Mouse (Mus musculus) stomach, postnatal 0 days (tissue): Measurements from ENCODE around the gene Ugt2b5. TPM values are rescaled to one million over a fixed set of nuclear protein-coding genes. Genes with fewer than 3 reads are reported as not detected.
"Not testable (repeated sequence)": the region's sequence is repeated elsewhere in the genome, so short reads cannot be mapped to it uniquely, and the experiment has no call there.

Source experiments
- ATAC-seq: fragments of 200-750 bp; cut with Nextera tagmentation; 2 replicates; pipeline ENCODE4 v1.8.0; 2017; ENCODE audit not compliant: low FRiP score, low TSS enrichment
- DNase-seq: peaks from one replicate; pipeline ENCODE4 v3.0.0-alpha.2; 2016; ENCODE audit warnings: low spot score
- H3K27ac ChIP-seq: fragments of 300-500 bp; sonication (generic); replicated peaks from 2 replicates; pipeline ENCODE4 v1.5.1; 2014; ENCODE audit warnings: mild to moderate bottlenecking, control low read depth
- H3K27me3 ChIP-seq: fragments of 300-500 bp; sonication (generic); 2 replicates; pipeline ENCODE4 v1.6.1; 2014; ENCODE audit warnings: low read length; ENCODE audit not compliant: control insufficient read depth, insufficient read depth
- H3K36me3 ChIP-seq: fragments of 300-500 bp; sonication (generic); 2 replicates; pipeline ENCODE4 v1.6.1; 2014; ENCODE audit warnings: low read length, mixed read lengths; ENCODE audit not compliant: control insufficient read depth, insufficient read depth
- H3K4me1 ChIP-seq: fragments of 300-500 bp; sonication (generic); replicated peaks from 2 replicates; pipeline ENCODE4 v1.6.1; 2014; ENCODE audit warnings: antibody characterized with exemption; ENCODE audit not compliant: control insufficient read depth, insufficient read depth
- H3K4me2 ChIP-seq: fragments of 300-500 bp; sonication (generic); replicated peaks from 2 replicates; pipeline ENCODE4 v1.6.1; 2014; ENCODE audit warnings: low read depth, mild to moderate bottlenecking, control low read depth, moderate library complexity
- H3K4me3 ChIP-seq: fragments of 300-500 bp; sonication (generic); 2 replicates; pipeline ENCODE4 v1.5.1; 2014; ENCODE audit warnings: low read depth, low read length, control low read depth
- H3K9ac ChIP-seq: fragments of 300-500 bp; sonication (generic); 2 replicates; pipeline ENCODE4 v1.6.1; 2014; ENCODE audit warnings: mild to moderate bottlenecking, low read length, control low read depth, mixed read lengths
- H3K9me3 ChIP-seq: fragments of 300-500 bp; sonication (generic); 2 replicates; pipeline ENCODE4 v1.6.1; 2016; ENCODE audit warnings: low read length; ENCODE audit not compliant: control insufficient read depth
- CTCF ChIP-seq: IDR thresholded peaks from 2 replicates; pipeline ENCODE4 v1.5.1; 2016; ENCODE audit warnings: antibody characterized with exemption, low read depth, mild to moderate bottlenecking, moderate library complexity
- EP300 ChIP-seq: optimal IDR thresholded peaks from 2 replicates; pipeline ENCODE3; 2016; ENCODE audit warnings: antibody characterized with exemption
- WGBS: fragments of 180-500 bp; shearing (Covaris S2); extraction: QIAGEN DNeasy Blood & Tissue Kit; methylation state at CpG from one replicate; pipeline ENCODE4 v1.1.7; 2014; 5-methylcytosine and 5-hydroxymethylcytosine counted together
- polyA plus RNA-seq: library from polyadenylated mRNA; unstranded; fragments of >200 nt; fragmentation: Nextera tagmentation; extraction: Ambion mirVana; gene quantifications from 2 replicates; pipeline ENCODE4 v1.2.1, GENCODE M21; 2015

The Ugt2b5 gene
- 0.19 and 0.24 TPM in 2 replicates for polyA plus RNA-seq

DNA sequence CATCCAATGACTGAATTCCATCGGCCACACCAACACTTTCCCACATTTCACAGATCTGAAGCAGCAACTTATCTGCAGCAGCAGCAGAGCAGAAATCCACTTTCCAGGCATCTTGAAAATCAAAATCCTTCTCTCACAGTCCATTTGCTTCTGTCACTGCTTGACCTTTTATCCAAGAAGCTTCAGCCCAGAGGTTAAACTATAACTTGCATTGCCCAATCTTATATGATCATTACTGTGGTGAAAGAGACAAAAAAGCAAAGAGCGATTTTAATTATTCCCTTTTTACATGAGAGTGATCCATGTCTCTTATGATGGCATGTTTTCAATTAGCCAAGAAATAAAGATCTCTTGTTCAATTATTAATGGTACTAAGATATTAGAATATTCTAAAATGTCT, at the start of gene Ugt2b5:
Ugt2b5 (minus strand) TSS at position 123 of the 400 bp plus-strand sequence.
- H3K27me3 ChIP-seq, H3K36me3 ChIP-seq, H3K4me1 ChIP-seq, H3K4me3 ChIP-seq, H3K9ac ChIP-seq, DNase-seq, H3K4me2 ChIP-seq, H3K9me3 ChIP-seq, ATAC-seq, H3K27ac ChIP-seq: not testable (repeated sequence)
- WGBS: 85% methylated on average over 1 of the region's 2 CpGs

DNA sequence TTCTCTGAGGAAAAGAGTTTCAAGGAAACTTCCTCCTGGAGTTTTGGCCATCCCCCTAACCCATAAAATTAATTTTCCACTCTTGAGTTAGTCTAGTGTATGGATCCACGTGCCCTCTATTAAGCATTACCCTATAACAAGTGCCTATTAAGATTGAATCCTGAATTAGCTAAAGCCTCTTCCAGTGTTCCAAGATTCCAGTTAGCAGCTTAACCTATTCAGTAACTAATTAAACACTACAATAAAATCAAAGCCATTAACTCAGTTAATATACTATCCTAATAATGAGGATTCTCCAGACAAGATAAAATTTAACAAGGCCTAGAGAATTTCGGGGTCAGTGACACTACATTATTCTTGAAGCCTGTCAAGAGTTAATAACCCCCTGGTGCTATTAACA, 35.7 kb upstream of the Ugt2b5 start:
- not testable (repeated sequence) for ATAC-seq, H3K4me1 ChIP-seq, H3K9ac ChIP-seq

DNA sequence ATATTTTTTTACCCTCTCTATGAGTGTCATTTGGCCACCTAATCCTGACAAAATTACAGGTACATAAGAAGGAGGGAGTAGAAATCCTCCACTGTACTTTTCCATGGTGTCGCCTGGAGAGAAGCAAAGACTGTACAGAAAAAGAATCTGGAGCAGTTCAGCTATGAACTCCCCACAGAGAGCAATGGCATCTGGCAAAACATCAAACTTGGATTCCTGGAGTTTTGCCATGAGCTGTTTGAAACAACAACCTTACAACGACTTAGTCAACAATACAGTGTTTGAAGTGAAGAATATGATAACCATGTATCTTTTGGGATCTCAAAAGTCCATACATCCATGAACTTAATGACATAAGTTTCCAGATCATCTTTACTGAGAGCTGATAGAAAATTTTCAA, 34.6 kb upstream of the Ugt2b5 start:
- H3K36me3 ChIP-seq: no peaks in the 10 kb centered on the region
- 65% methylated on average over 2 of the region's 2 CpGs for WGBS
- no peak overlapping the region for H3K9ac ChIP-seq
- H3K4me2 ChIP-seq: no peak overlapping the region
- DNase-seq (no peak), ATAC-seq (no peak)
- H3K27ac ChIP-seq: no peak overlapping the region
- H3K27me3 ChIP-seq: no peaks in the 10 kb centered on the region
- no peak overlapping the region for H3K4me3 ChIP-seq
- no peaks in the 10 kb centered on the region for H3K9me3 ChIP-seq
- no peaks in the 10 kb centered on the region for H3K4me1 ChIP-seq
- TF ChIP-seq CTCF: no peak
- no peak for TF ChIP-seq EP300

More for the DNA sequence above, 35.7 kb upstream of the Ugt2b5 start:
- H3K27ac ChIP-seq, H3K4me2 ChIP-seq, H3K27me3 ChIP-seq, H3K9me3 ChIP-seq, DNase-seq, H3K4me3 ChIP-seq, H3K36me3 ChIP-seq: not testable (repeated sequence)
- WGBS: 52% methylated on average over 2 of the region's 2 CpGs

DNA sequence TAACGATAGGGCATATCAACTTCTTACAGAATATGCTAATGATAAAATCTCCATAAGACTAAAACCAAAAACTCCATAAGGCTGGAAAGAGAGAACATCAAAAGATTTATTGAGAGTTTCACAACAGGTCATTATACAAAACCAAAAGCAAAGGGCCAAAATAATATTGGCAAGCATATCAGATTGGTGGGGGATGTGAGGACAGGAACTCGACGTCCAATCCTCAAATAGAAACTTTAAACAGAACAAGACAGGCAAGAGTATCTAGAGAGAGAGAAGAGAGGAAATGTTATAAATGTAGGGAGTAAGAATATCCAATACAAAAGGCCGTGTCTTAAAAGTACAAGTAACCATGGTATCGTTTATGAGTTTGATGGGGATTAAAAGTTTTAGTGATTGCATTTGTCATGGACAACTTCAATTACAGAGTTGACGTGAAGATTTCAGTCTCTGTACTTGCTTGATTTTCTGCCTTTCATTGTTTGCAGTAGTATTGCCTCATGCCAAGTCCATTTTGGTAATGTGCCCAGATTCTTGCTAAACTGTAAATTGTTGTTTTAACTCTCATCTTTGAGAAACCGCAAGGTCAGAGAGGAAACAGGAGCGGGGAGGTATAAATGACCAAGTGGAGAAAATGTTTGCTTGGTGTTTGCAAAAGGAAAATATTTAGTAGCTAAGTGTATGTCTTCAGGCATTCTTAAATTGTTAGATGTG, 7.8 kb upstream of the Ugt2b5 start:
- no peak for ATAC-seq
- TF ChIP-seq CTCF (no peak), EP300 (no peak)
- DNase-seq: no peak

DNA sequence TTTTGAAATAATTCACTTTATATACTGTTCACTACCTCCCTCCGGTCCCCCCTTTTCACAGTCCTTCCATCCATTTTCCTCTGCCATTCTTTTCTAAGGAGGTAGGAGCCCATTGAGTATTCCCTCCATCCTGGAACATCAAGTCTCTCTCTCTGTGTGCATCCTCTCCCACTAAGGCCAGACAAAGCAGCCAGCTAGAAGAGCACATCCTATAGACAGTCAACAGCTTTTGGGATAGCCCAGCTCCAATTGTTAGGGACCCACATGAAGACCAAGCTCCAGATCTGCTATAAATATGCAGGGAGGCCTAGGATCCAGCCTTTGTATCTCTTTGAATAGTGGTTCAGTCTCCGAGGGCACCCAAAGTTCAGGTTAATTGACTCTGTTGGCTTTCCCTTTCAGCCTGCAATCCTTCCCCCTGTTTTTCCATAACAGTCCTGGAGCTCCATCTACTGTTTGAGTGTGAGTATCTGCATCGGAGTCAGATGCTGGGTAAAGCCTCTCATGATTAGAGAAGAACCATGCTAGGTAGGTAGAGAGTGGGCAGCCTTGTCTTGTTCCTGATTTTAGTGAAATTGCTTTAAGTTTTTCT, 2.8 kb upstream of the Ugt2b5 start:
- ATAC-seq: peak; percentile 59; the same call in 1 of the 2 replicates
- Histone ChIP-seq H3K27me3 (no peaks in the 10 kb centered on the region), H3K4me3 (no peak overlapping the region), H3K4me2 (no peak overlapping the region), H3K9ac (no peak overlapping the region), H3K4me1 (no peaks in the 10 kb centered on the region), H3K27ac (no peak overlapping the region), H3K36me3 (no peaks in the 10 kb centered on the region), H3K9me3 (no peaks in the 10 kb centered on the region)
- TF ChIP-seq EP300 (no peak), CTCF (peak; percentile 89)
- peak; percentile 38 for DNase-seq
- 32% methylated on average over 3 of the region's 3 CpGs for WGBS

More for the DNA sequence above, 7.8 kb upstream of the Ugt2b5 start:
- no peak overlapping the region for H3K27ac ChIP-seq
- H3K4me2 ChIP-seq: no peak overlapping the region
- no peak overlapping the region for H3K9ac ChIP-seq
- no peak overlapping the region for H3K4me3 ChIP-seq
- no peaks in the 10 kb centered on the region for H3K4me1 ChIP-seq
- whole genome bisulfite sequencing: 35% methylated on average over 8 of the region's 8 CpGs
- no peaks in the 10 kb centered on the region for H3K36me3 ChIP-seq
- H3K27me3 ChIP-seq: no peaks in the 10 kb centered on the region
- no peaks in the 10 kb centered on the region for H3K9me3 ChIP-seq

DNA sequence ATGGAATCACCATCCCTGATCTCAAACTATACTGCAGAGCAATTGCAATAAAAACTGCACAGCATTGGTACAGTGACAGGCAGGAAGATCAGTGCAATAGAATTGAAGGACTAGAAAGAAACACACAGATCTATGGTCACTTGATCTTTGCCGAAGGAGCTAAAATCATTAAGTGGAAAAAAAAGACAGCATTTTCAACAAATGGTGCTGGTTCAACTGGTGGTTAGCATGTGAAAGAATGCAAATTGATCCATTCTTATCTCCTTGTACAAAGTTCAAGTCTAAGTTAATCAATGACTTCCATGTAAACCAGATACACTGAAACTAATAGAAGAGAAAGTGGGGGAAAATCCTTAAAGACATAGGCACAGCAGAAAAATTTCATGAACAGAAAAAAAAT, 36.4 kb downstream of the Ugt2b5 start:
- H3K4me1 ChIP-seq, H3K4me2 ChIP-seq, H3K9ac ChIP-seq, ATAC-seq, H3K4me3 ChIP-seq, H3K27ac ChIP-seq, H3K9me3 ChIP-seq, DNase-seq, H3K36me3 ChIP-seq, H3K27me3 ChIP-seq: not testable (repeated sequence)
- WGBS: 48% methylated on average over 1 of the region's 1 CpGs
